Mouse (Mus musculus) small intestine, adult 2 months (tissue): ENCODE results near the gene Neurod2. TPM values are rescaled to one million over a fixed set of nuclear protein-coding genes. Genes with fewer than 3 reads are reported as not detected.

Experiments
- H3K27ac ChIP-seq: fragments of 200-500 bp; 2 replicates; pipeline ENCODE4 v1.5.1; 2012; ENCODE audit warnings: low read depth, low read length, control low read depth, inconsistent platforms; ENCODE audit not compliant: insufficient read depth
- H3K27me3 ChIP-seq: fragments of 200-500 bp; 2 replicates; pipeline ENCODE4 v1.6.1; 2012; ENCODE audit warnings: mild to moderate bottlenecking, moderate library complexity, low read length, inconsistent platforms; ENCODE audit not compliant: control insufficient read depth, insufficient read depth
- H3K36me3 ChIP-seq: fragments of 200-500 bp; 2 replicates; pipeline ENCODE4 v1.6.1; 2012; ENCODE audit warnings: mild to moderate bottlenecking, low read length, control low read depth, inconsistent platforms; ENCODE audit not compliant: control insufficient read depth, insufficient read depth
- H3K4me1 ChIP-seq: fragments of 200-500 bp; 2 replicates; pipeline ENCODE4 v1.6.1; 2012; ENCODE audit warnings: low read length, inconsistent platforms, mixed read lengths; ENCODE audit not compliant: control insufficient read depth, insufficient read depth, insufficient read length
- H3K4me3 ChIP-seq: fragments of 200-500 bp; 2 replicates; pipeline ENCODE4 v1.5.1; 2012; ENCODE audit warnings: low read depth, mild to moderate bottlenecking, control low read depth, inconsistent platforms, low read length, moderate library complexity
- CTCF ChIP-seq: fragments of 200-500 bp; IDR thresholded peaks from 2 replicates; pipeline ENCODE4 v1.5.1; 2012; ENCODE audit warnings: low read depth, mild to moderate bottlenecking, control low read depth, inconsistent platforms, low read length, moderate library complexity, mixed read lengths; ENCODE audit not compliant: insufficient replicate concordance, insufficient read length; ENCODE audit errors: extremely low read depth
- POLR2A ChIP-seq: fragments of 200-500 bp; IDR thresholded peaks from 2 replicates; pipeline ENCODE4 v1.6.1; 2012; ENCODE audit warnings: low read depth, mild to moderate bottlenecking, control low read depth, inconsistent platforms, low read length, moderate library complexity
- WGBS: fragments of 180-500 bp; shearing (Covaris S2); methylation state at CpG from one replicate; pipeline ENCODE4 v1.1.7; 2018; 5-methylcytosine and 5-hydroxymethylcytosine counted together
- polyA plus RNA-seq: library from polyadenylated mRNA; depleted of rRNA; stranded (reverse); fragments of >200 nt; gene quantifications from 2 replicates; pipeline ENCODE4 v1.2.3, GENCODE M21; 2012; rRNA removed

The Neurod2 gene
- polyA plus RNA-seq, 1 experiment, result 0.13 TPM

DNA sequence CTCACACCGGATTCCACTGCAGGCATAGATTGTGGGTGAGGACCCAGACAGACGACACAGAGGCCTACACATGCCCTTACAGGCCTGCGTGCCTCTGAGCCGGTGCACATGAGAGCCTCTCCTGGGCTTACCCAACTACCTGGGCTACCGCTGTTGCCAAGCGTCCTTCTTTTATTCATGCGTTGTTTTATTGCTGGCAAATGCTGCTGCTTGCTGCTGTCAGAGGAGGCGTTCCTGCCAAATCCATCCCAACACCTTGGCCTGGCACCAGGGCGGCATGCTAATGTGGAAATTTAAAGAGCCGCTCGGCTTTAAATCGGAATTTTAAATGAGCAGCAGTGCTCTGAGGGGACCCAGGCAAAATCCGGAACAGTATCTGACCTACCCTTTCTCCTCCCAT lies 39.6 kb downstream of the Neurod2 start:
- Histone ChIP-seq H3K27ac (no peak overlapping the region), H3K4me1 (no peaks in the 10 kb centered on the region), H3K4me3 (no peak overlapping the region), H3K27me3 (peaks cover 6% of the 10 kb centered on the region), H3K36me3 (no peaks in the 10 kb centered on the region)
- TF ChIP-seq POLR2A (no peak), CTCF (no peak)
- 53% methylated on average over 13 of the region's 13 CpGs for WGBS

- Histone ChIP-seq H3K4me3 (no peak overlapping the region), H3K36me3 (no peaks in the 10 kb centered on the region), H3K27ac (no peak overlapping the region), H3K4me1 (peaks cover 3% of the 10 kb centered on the region; the same call in 1 of the 2 replicates), H3K27me3 (no peaks in the 10 kb centered on the region)
- WGBS, result 50% methylated on average over 7 of the region's 7 CpGs
- TF ChIP-seq CTCF (no peak), POLR2A (no peak)
Measured at GRCm38 (mm10) chr11:98287961-98288360, 41.5 kb downstream of the Neurod2 start.

DNA sequence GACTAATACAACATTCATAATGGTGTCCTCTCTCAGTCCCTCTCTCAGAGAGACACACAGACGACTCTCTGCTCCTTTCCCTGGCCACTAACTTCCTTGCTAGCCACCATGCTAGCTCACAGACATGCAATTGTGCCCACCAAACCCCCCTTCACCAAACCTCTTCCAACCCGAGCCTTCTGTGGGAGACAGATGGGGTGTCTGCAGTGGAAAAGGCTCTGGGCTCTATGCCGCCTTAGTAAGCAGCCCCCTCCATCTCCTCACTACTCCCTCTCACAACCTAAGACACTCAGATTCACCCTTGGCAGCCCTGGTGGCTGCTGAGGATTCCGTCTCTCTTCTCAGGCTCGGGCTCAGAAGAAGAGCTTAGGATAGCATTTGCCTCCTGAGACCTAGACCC lies 41.9 kb downstream of the Neurod2 start:
- WGBS, result 41% methylated on average over 5 of the region's 5 CpGs
- Histone ChIP-seq H3K27me3 (no peaks in the 10 kb centered on the region), H3K27ac (no peak overlapping the region), H3K4me1 (peaks cover 3% of the 10 kb centered on the region; the same call in 1 of the 2 replicates), H3K36me3 (no peaks in the 10 kb centered on the region), H3K4me3 (no peak overlapping the region)
- TF ChIP-seq CTCF, result no peak
- TF ChIP-seq POLR2A, result no peak

GRCm38 (mm10) chr11:98285368-98285767 lies 44.1 kb downstream of the Neurod2 start:
- Histone ChIP-seq H3K27me3 (no peaks in the 10 kb centered on the region), H3K4me1 (peaks cover 3% of the 10 kb centered on the region; the same call in 1 of the 2 replicates), H3K4me3 (no peak overlapping the region), H3K27ac (no peak overlapping the region), H3K36me3 (no peaks in the 10 kb centered on the region)
- 31% methylated on average over 2 of the region's 2 CpGs for WGBS
- TF ChIP-seq POLR2A, result no peak
- no peak for TF ChIP-seq CTCF

DNA sequence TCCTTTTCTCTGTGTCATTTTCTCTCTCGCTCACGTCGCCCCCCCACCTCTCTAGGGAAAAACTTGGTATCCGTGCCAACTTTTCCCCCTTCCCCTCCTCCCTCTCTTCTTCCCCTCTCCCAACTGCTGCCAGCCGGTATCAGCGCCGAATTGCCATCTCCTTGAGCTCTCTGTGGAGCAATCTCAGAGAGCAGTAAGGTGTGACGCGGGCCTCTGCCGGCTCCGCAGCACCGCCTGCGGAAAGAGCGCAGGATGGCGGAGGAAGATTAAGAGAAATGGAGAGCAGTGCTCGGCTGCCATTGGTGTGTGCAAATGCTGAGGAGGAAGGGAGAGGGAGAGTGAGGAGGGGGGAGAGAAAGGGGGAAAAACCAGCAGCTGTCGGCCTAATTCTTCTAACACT lies 45.2 kb downstream of the Neurod2 start:
- WGBS, result 5% methylated on average over 16 of the region's 17 CpGs
- no peaks in the 10 kb centered on the region for H3K27me3 ChIP-seq
- peaks cover 4% of the 10 kb centered on the region; the same call in 1 of the 2 replicates for H3K36me3 ChIP-seq
- no peak overlapping the region for H3K27ac ChIP-seq
- no peak overlapping the region for H3K4me3 ChIP-seq
- peaks cover 3% of the 10 kb centered on the region; the same call in 1 of the 2 replicates for H3K4me1 ChIP-seq
- TF ChIP-seq CTCF (no peak), POLR2A (no peak)

GRCm38 (mm10) chr11:98283740-98284139 lies 45.7 kb downstream of the Neurod2 start:
- TF ChIP-seq CTCF (no peak), POLR2A (no peak)
- H3K27me3 ChIP-seq, result no peaks in the 10 kb centered on the region
- H3K4me1 ChIP-seq, result peaks cover 3% of the 10 kb centered on the region; the same call in 1 of the 2 replicates
- H3K27ac ChIP-seq, result no peak overlapping the region
- peaks cover 8% of the 10 kb centered on the region for H3K36me3 ChIP-seq
- H3K4me3 ChIP-seq, result no peak overlapping the region
- WGBS, result 43% methylated on average over 9 of the region's 9 CpGs

Other genes with a start within 250 kb of the Neurod2 start
- gene Fbxl20, start 179.2 kb downstream of the Neurod2 start, polyA plus RNA-seq, result 4.3 and 9.9 TPM in 2 replicates
- 2.4 and 5.9 TPM in 2 replicates for gene Med1, start 136.4 kb downstream of the Neurod2 start, polyA plus RNA-seq
- gene Cdk12, start 126.6 kb downstream of the Neurod2 start, polyA plus RNA-seq, result 3.6 and 8.1 TPM in 2 replicates
- gene Ppp1r1b, start 18.8 kb upstream of the Neurod2 start, polyA plus RNA-seq, result 86.8 and 270 TPM in 2 replicates
- 47.0 and 76.5 TPM in 2 replicates for gene Stard3, start 28.7 kb upstream of the Neurod2 start, polyA plus RNA-seq
- gene Tcap, start 54.2 kb upstream of the Neurod2 start, polyA plus RNA-seq, result 0.24 and 0.42 TPM in 2 replicates
- gene Pnmt, start 56.8 kb upstream of the Neurod2 start, polyA plus RNA-seq, result not detected in 2 replicates
- 26.0 and 52.1 TPM in 2 replicates for gene Pgap3, start 70.8 kb upstream of the Neurod2 start, polyA plus RNA-seq
- gene Erbb2, start 82.8 kb upstream of the Neurod2 start, polyA plus RNA-seq, result 40.2 and 105 TPM in 2 replicates
- 17.2 and 37.7 TPM in 2 replicates for gene Mien1, start 109.3 kb upstream of the Neurod2 start, polyA plus RNA-seq
- gene Grb7, start 116.7 kb upstream of the Neurod2 start, polyA plus RNA-seq, result 33.0 and 137 TPM in 2 replicates
- gene Ikzf3, start 216.4 kb upstream of the Neurod2 start, polyA plus RNA-seq, result 6.6 and 9.7 TPM in 2 replicates
- not detected in 2 replicates for gene Zpbp2, start 221.4 kb upstream of the Neurod2 start, polyA plus RNA-seq